Mouse (Mus musculus) Patski (cell line): ENCODE results near the gene Olfr911-ps1. TPM values are rescaled to one million over a fixed set of nuclear protein-coding genes. Genes with fewer than 3 reads are reported as not detected.

ENCODE experiments used
- ATAC-seq: fragments of 100-300 bp; one replicate; pipeline ENCODE4 v1.8.0; 2021
- CTCF ChIA-PET: fragments of 350-600 bp; sonication (Branson Sonifier 250); formaldehyde crosslinking; loops from one replicate; lab custom pipeline; 2022; ENCODE audit warnings: inconsistent platforms; lab: Charles Lee
- POLR2A ChIA-PET: fragments of 350-600 bp; sonication (Branson Sonifier 250); formaldehyde crosslinking; loops from one replicate; lab custom pipeline; 2022; ENCODE audit warnings: antibody characterized with exemption, inconsistent platforms; lab: Charles Lee
- DNase-seq: peaks from one replicate; pipeline ENCODE4 v3.0.0-alpha.2; 2011; ENCODE audit warnings: low read depth, low spot score
- H3K27me3 ChIP-seq: fragments of 371-371 bp; one replicate; pipeline ENCODE4 v1.5.1; 2021
- CTCF ChIP-seq: fragments of 100-300 bp; IDR thresholded peaks from one replicate; pipeline ENCODE4 v1.5.1; 2021
- in situ Hi-C: fragments of 300-500 bp; cut with MboI; formaldehyde crosslinking; loops from 3 replicates; pipeline ENCODE4 v1.11.1; 2018; ENCODE audit warnings: low pct_unique_long_range_greater_than_20kb, mixed read lengths
- polyA plus RNA-seq: library from polyadenylated mRNA; unstranded; gene quantifications from one replicate; pipeline ENCODE4 v1.2.3, GENCODE M21; 2021

The Olfr911-ps1 gene
- polyA plus RNA-seq = not detected

DNA sequence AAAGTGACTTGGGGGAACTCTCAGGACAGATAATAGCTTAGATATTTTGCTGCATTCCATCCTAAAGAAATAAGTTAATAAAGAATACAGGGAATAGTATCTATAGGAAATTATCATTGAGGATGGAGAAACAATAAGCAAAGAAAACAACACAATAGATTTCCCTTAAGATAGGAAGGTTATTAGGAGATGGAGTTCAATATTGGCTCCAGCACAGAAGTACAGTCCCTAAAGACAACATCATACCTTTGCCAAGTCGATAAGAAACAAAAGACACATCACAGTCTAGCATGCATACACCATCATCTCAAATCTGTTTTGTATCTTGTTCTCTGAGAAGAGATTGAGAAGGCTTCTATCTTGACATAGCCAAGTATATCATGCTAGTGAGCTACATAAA, at the start of gene Olfr911-ps1:
TSS of gene Olfr911-ps1 (plus strand) at position 301 of the 400 bp plus-strand sequence.
- CTCF ChIA-PET = no interaction called here
- ATAC-seq = no peak

GRCm38 (mm10) chr9:38486785-38487184, 34.6 kb upstream of the Olfr911-ps1 start, which contains the start of gene Olfr906:
Gene Olfr906 (plus strand): TSS chr9:38487085.
- POLR2A ChIA-PET = no interaction called here
- no peak for TF ChIP-seq CTCF
- CTCF ChIA-PET = no interaction called here
- ATAC-seq (no peak), DNase-seq (no peak)
- in situ Hi-C loops = no loop called here
- no peaks in the 10 kb centered on the region for H3K27me3 ChIP-seq

More for the DNA sequence above, at the start of gene Olfr911-ps1:
- POLR2A ChIA-PET = no interaction called here
- no peak for DNase-seq
- no peaks in the 10 kb centered on the region for H3K27me3 ChIP-seq
- TF ChIP-seq CTCF = no peak
- in situ Hi-C loops = no loop called here

DNA sequence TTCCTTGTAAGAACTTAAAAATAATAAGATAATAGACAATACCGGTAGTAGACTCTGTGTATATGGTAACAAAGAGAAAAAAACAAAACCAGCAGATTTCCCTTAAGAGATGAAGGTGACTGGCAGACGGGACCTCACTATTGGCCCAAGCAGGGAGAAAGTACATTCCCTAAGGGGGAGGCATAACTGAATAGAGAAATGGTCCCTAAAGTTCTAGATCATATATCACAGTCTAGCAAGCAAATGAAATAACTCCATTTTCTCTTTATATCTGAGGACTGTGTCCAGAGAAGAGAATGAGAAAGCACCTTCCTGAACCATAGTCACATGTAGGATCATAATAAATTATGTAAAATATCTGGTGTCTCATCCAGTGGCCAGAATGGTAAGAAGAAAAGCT, 25.9 kb upstream of the Olfr911-ps1 start, which contains the start of gene Olfr907:
TSS of gene Olfr907 (plus strand) at position 301 of the 400 bp plus-strand sequence.
- TF ChIP-seq CTCF = no peak
- POLR2A ChIA-PET = no interaction called here
- ATAC-seq (no peak), DNase-seq (no peak)
- in situ Hi-C loops = no loop called here
- CTCF ChIA-PET = no interaction called here
- no peaks in the 10 kb centered on the region for H3K27me3 ChIP-seq

DNA sequence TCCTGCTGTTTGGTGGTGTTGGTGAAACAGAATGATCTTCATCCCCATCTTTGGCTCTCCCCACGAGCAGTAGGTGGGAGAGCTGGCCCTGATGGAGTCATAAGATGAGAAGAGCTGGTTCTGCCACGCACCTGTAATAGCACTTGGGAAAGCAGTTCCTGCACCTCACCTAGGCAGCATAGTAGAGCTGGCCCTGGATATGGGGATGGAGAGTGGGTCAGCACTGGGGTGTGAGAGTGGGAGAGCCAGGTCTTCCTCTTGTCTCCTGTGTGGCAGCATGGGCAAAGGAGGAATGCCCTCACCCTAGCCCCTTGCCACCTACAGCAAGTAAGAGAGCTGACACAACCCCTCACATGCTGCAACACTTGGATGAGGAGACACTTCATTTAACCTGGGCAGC, 9.0 kb upstream of the Olfr911-ps1 start:
- H3K27me3 ChIP-seq = no peaks in the 10 kb centered on the region
- ATAC-seq (no peak), DNase-seq (no peak)
- ChIA-PET CTCF (interaction anchor here (1.3 kb wide), 1 partner anchor 12 kb away, joined by 3 read pairs; no protein-coding TSS in a partner anchor), POLR2A (no interaction called here)
- no peak for TF ChIP-seq CTCF
- in situ Hi-C loops = no loop called here

- in situ Hi-C loops = no loop called here
- DNase-seq (no peak), ATAC-seq (no peak)
- H3K27me3 ChIP-seq = no peaks in the 10 kb centered on the region
- ChIA-PET CTCF (no interaction called here), POLR2A (no interaction called here)
- no peak for TF ChIP-seq CTCF
Observed at GRCm38 (mm10) chr9:38537549-38537948, 16.2 kb downstream of the Olfr911-ps1 start, which contains the start of gene Olfr910. Gene Olfr910 (plus strand): TSS chr9:38537849.

Other genes with a start within 250 kb of the Olfr911-ps1 start
- not detected for gene Olfr896-ps1, start 230.5 kb upstream of the Olfr911-ps1 start, polyA plus RNA-seq
- not detected for gene Olfr25, start 192.5 kb upstream of the Olfr911-ps1 start, polyA plus RNA-seq
- not detected for gene Olfr898, start 173.2 kb upstream of the Olfr911-ps1 start, polyA plus RNA-seq
- not detected for gene Olfr250, start 154.7 kb upstream of the Olfr911-ps1 start, polyA plus RNA-seq
- not detected for gene Olfr251, start 144.5 kb upstream of the Olfr911-ps1 start, polyA plus RNA-seq
- gene Olfr147, start 119.9 kb upstream of the Olfr911-ps1 start, polyA plus RNA-seq = not detected
- not detected for gene Olfr901, start 92.1 kb upstream of the Olfr911-ps1 start, polyA plus RNA-seq
- not detected for gene Olfr902, start 73.9 kb upstream of the Olfr911-ps1 start, polyA plus RNA-seq
- not detected for gene Olfr904, start 58.4 kb upstream of the Olfr911-ps1 start, polyA plus RNA-seq
- gene Olfr905, start 50.5 kb upstream of the Olfr911-ps1 start, polyA plus RNA-seq = 0.05 TPM
- not detected for gene Olfr906, start 34.5 kb upstream of the Olfr911-ps1 start, polyA plus RNA-seq
- not detected for gene Olfr907, start 25.8 kb upstream of the Olfr911-ps1 start, polyA plus RNA-seq
- gene Olfr910, start 16.3 kb downstream of the Olfr911-ps1 start, polyA plus RNA-seq = not detected
- gene Olfr912, start 58.6 kb downstream of the Olfr911-ps1 start, polyA plus RNA-seq = not detected
- gene Olfr913, start 71.2 kb downstream of the Olfr911-ps1 start, polyA plus RNA-seq = not detected
- gene Olfr914, start 83.5 kb downstream of the Olfr911-ps1 start, polyA plus RNA-seq = not detected
- not detected for gene Olfr916, start 138.3 kb downstream of the Olfr911-ps1 start, polyA plus RNA-seq
- gene Olfr917, start 144.3 kb downstream of the Olfr911-ps1 start, polyA plus RNA-seq = not detected
- gene Olfr918, start 153.0 kb downstream of the Olfr911-ps1 start, polyA plus RNA-seq = not detected
- gene Olfr919, start 182.1 kb downstream of the Olfr911-ps1 start, polyA plus RNA-seq = not detected
- gene Vwa5a, start 196.7 kb downstream of the Olfr911-ps1 start, polyA plus RNA-seq = 61.4 TPM
- gene Olfr920, start 230.7 kb downstream of the Olfr911-ps1 start, polyA plus RNA-seq = 0.33 TPM